Mouse (Mus musculus) bone marrow macrophage, adult 2 months (primary cell): ENCODE results near the gene Pax2.

Source experiments
- CTCF ChIP-seq: IDR thresholded peaks from 2 replicates; pipeline ENCODE4 v1.5.1; 2012; ENCODE audit warnings: low read depth, mild to moderate bottlenecking, low read length, moderate library complexity
- POLR2A ChIP-seq: IDR thresholded peaks from 2 replicates; pipeline ENCODE4 v1.6.1; 2012; ENCODE audit warnings: mild to moderate bottlenecking, low read depth, low read length, borderline replicate concordance

- TF ChIP-seq CTCF (no peak), POLR2A (no peak)
Measured at GRCm38 (mm10) chr19:44743021-44743415, 12.8 kb upstream of the Pax2 start.
